Comparison of ENCODE assay signal across 16 mouse cellular contexts in the genomic region with DNA sequence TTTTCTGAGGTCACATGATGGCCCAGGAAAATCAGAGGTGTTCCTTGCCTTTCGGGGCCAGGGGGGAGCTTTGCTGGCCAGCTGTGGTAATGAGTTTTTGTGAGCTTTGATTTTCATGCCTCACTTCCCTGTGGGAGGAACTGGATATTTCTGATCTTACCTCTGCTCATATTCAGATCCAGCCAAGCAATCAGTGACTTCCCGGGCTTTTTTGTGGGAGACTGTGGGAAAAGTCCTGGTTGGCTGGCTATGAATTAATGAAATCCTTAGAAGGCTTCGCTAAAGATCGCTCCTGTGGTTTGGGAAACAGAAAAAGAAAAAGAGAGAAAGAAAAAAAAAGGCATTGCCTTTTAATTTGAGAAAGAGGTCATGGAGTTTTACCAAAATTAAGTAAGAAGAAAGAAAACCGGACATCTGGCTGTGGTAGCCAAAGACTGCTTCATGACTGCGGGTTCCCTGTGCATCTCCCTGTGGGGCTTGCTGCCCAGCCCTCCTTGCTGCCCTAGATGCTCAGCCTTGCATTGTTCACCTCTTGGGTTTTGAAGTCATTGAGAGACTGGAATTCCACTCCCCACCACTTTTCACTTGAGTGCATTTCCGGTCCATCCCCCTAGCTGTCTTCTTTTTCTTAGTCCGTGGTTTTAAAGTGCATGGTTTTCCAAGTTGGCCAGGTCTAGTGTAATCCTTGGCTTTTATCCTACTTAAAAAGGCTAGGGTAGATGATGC. TPM values are rescaled to one million over a fixed set of nuclear protein-coding genes. Genes with fewer than 3 reads are reported as not detected.
DNase-seq lines count a peak whose midpoint lies in the region; ATAC-seq lines count a peak whose summit lies in the region.
"Had no signal": no experiment of that assay in that cellular context is flagged by ENCODE, and none has a peak within 500 bp of the region (broad histone marks: within the 10 kb centered on the region; RNA-seq: fewer than 3 reads in every experiment).

No protein-coding gene starts in this region.

- H3K27ac ChIP-seq in forebrain, embryonic 12.5 days: 0 out of 2 replicates have a peak overlapping the region, but pooled peaks have one; percentile 2
- H3K27ac ChIP-seq in forebrain, embryonic 13.5 days: no peak overlapping the region
- H3K27ac ChIP-seq in midbrain, embryonic 10.5 days (replicated peaks): peak overlapping the region; percentile 88
- H3K27ac ChIP-seq in midbrain, embryonic 14.5 days (replicated peaks; ENCODE audit: low read depth, low read length): no peak overlapping the region
- H3K27ac ChIP-seq in embryonic facial prominence, embryonic 10.5 days (replicated peaks): peak overlapping the region; percentile 68
- H3K27ac ChIP-seq in limb, embryonic 15.5 days: peak overlapping the region; percentile 54

- H3K4me3 ChIP-seq in forebrain, embryonic 12.5 days (replicated peaks): no peak overlapping the region
- H3K4me3 ChIP-seq in forebrain, embryonic 13.5 days: no peak overlapping the region
- H3K4me3 ChIP-seq in midbrain, embryonic 10.5 days: no peak overlapping the region
- no peak overlapping the region for H3K4me3 ChIP-seq in midbrain, embryonic 14.5 days (replicated peaks; ENCODE audit: low read depth, low read length)
- no peak overlapping the region; the same call in 1 of the 2 replicates for H3K4me3 ChIP-seq in embryonic facial prominence, embryonic 10.5 days
- H3K4me3 ChIP-seq in limb, embryonic 15.5 days: no peak overlapping the region
- H3K4me3 ChIP-seq: erythroblast, embryonic 14.5 days had no signal

- H3K27me3 ChIP-seq in forebrain, embryonic 12.5 days: 0 out of 2 replicates have a peak, but pooled peaks cover 4% of the 10 kb centered on the region
- peaks cover 9% of the 10 kb centered on the region for H3K27me3 ChIP-seq in forebrain, embryonic 13.5 days
- peaks cover 51% of the 10 kb centered on the region for H3K27me3 ChIP-seq in midbrain, embryonic 10.5 days (ENCODE audit: low read depth, poor library complexity, severe bottlenecking)
- H3K27me3 ChIP-seq in midbrain, embryonic 14.5 days (ENCODE audit: control insufficient read depth, insufficient read depth, low read length): peaks cover 14% of the 10 kb centered on the region
- no peaks in the 10 kb centered on the region for H3K27me3 ChIP-seq in embryonic facial prominence, embryonic 10.5 days (replicated peaks; ENCODE audit: low read depth, poor library complexity, severe bottlenecking)
- no peaks in the 10 kb centered on the region for H3K27me3 ChIP-seq in limb, embryonic 15.5 days

- peak; percentile 30 for DNase-seq in midbrain, embryonic 10.5 days (ENCODE audit: low spot score)
- DNase-seq in midbrain, embryonic 14.5 days: no peak
- DNase-seq in embryonic facial prominence, embryonic 10.5 days (ENCODE audit: low spot score): no peak
- no peak for DNase-seq in spleen, postnatal 36 days (ENCODE audit: low spot score in 2 of 2)
- DNase-seq: cerebellum, adult 11 months; heart, adult 11 months; liver; lung, adult 2 months had no signal

- H3K9me3 ChIP-seq in forebrain, embryonic 12.5 days: no peaks in the 10 kb centered on the region
- no peaks in the 10 kb centered on the region; the same call in 1 of the 2 replicates for H3K9me3 ChIP-seq in forebrain, embryonic 13.5 days (replicated peaks)
- no peaks in the 10 kb centered on the region for H3K9me3 ChIP-seq in midbrain, embryonic 10.5 days (replicated peaks)
- H3K9me3 ChIP-seq in midbrain, embryonic 14.5 days (ENCODE audit: control insufficient read depth, low read length): no peaks in the 10 kb centered on the region
- no peaks in the 10 kb centered on the region for H3K9me3 ChIP-seq in embryonic facial prominence, embryonic 10.5 days
- no peaks in the 10 kb centered on the region for H3K9me3 ChIP-seq in limb, embryonic 15.5 days
- H3K9me3 ChIP-seq: G1E had no signal

- H3K9ac ChIP-seq in forebrain, embryonic 12.5 days: no peak overlapping the region
- no peak overlapping the region for H3K9ac ChIP-seq in forebrain, embryonic 13.5 days
- no peak overlapping the region for H3K9ac ChIP-seq in midbrain, embryonic 14.5 days (replicated peaks; ENCODE audit: low read length)
- H3K9ac ChIP-seq in limb, embryonic 15.5 days: no peak overlapping the region

- no peaks in the 10 kb centered on the region for H3K36me3 ChIP-seq in forebrain, embryonic 12.5 days (replicated peaks)
- H3K36me3 ChIP-seq in forebrain, embryonic 13.5 days (ENCODE audit: poor library complexity, severe bottlenecking): no peaks in the 10 kb centered on the region
- no peaks in the 10 kb centered on the region for H3K36me3 ChIP-seq in midbrain, embryonic 10.5 days
- no peaks in the 10 kb centered on the region for H3K36me3 ChIP-seq in midbrain, embryonic 14.5 days (ENCODE audit: control insufficient read depth, insufficient read depth, low read length)
- peaks cover 5% of the 10 kb centered on the region; the same call in 1 of the 2 replicates for H3K36me3 ChIP-seq in embryonic facial prominence, embryonic 10.5 days (replicated peaks)
- H3K36me3 ChIP-seq in limb, embryonic 15.5 days: no peaks in the 10 kb centered on the region
- H3K36me3 ChIP-seq: G1E had no signal

- ATAC-seq in forebrain, embryonic 12.5 days (ENCODE audit: low FRiP score): no peak
- no peak for ATAC-seq in forebrain, embryonic 13.5 days
- no peak for ATAC-seq in midbrain, embryonic 14.5 days (ENCODE audit: low FRiP score, low TSS enrichment)
- no peak for ATAC-seq in limb, embryonic 15.5 days (ENCODE audit: insufficient number of reproducible peaks, low FRiP score, low TSS enrichment, low read depth)
- ATAC-seq in frontal cortex, adult (ENCODE audit: low TSS enrichment): no peak
- ATAC-seq: inflammation-experienced regulatory T-cells, adult 6 months had no signal

- no peak overlapping the region for H3K4me2 ChIP-seq in forebrain, embryonic 12.5 days
- no peak overlapping the region for H3K4me2 ChIP-seq in forebrain, embryonic 13.5 days
- H3K4me2 ChIP-seq in midbrain, embryonic 14.5 days (ENCODE audit: low read length): no peak overlapping the region
- no peak overlapping the region for H3K4me2 ChIP-seq in limb, embryonic 15.5 days

- peaks cover 64% of the 10 kb centered on the region for H3K4me1 ChIP-seq in forebrain, embryonic 12.5 days
- H3K4me1 ChIP-seq in forebrain, embryonic 13.5 days: peaks cover 54% of the 10 kb centered on the region
- peaks cover 99% of the 10 kb centered on the region for H3K4me1 ChIP-seq in midbrain, embryonic 10.5 days
- peaks cover 30% of the 10 kb centered on the region for H3K4me1 ChIP-seq in midbrain, embryonic 14.5 days (ENCODE audit: control insufficient read depth, insufficient read depth, low read length)
- peaks cover 100% of the 10 kb centered on the region for H3K4me1 ChIP-seq in embryonic facial prominence, embryonic 10.5 days
- peaks cover 83% of the 10 kb centered on the region for H3K4me1 ChIP-seq in limb, embryonic 15.5 days

- WGBS in forebrain, embryonic 12.5 days: 11% methylated on average over 8 of the region's 8 CpGs
- 12% methylated on average over 8 of the region's 8 CpGs for WGBS in forebrain, embryonic 13.5 days
- WGBS in midbrain, embryonic 10.5 days: 19% methylated on average over 8 of the region's 8 CpGs
- WGBS in midbrain, embryonic 14.5 days: 12% methylated on average over 8 of the region's 8 CpGs
- 28% methylated on average over 8 of the region's 8 CpGs for WGBS in embryonic facial prominence, embryonic 10.5 days
- WGBS in limb, embryonic 15.5 days: 36% methylated on average over 8 of the region's 8 CpGs

RNA-seq across cellular contexts. Expression of a gene that starts 9.7 kb away (rescaled TPM):
- 5.1 and 5.4 TPM in 2 replicates for polyA plus RNA-seq in forebrain, embryonic 12.5 days (2016; fragmentation: Nextera tagmentation; extraction: Ambion mirVana)
- polyA plus RNA-seq in forebrain, embryonic 13.5 days (2015; fragmentation: Nextera tagmentation; extraction: Ambion mirVana): 1.9 and 2.3 TPM in 2 replicates
- polyA plus RNA-seq in midbrain, embryonic 10.5 days (2016; fragmentation: Nextera tagmentation; extraction: Ambion mirVana): 6.4 and 7.6 TPM in 2 replicates
- 2.9 and 3.0 TPM in 2 replicates for polyA plus RNA-seq in midbrain, embryonic 14.5 days (2014; fragmentation: Nextera tagmentation; extraction: Ambion mirVana)
- polyA plus RNA-seq in embryonic facial prominence, embryonic 10.5 days (2016; fragmentation: Nextera tagmentation; extraction: Ambion mirVana): 9.6 and 10.1 TPM in 2 replicates
- polyA plus RNA-seq in limb, embryonic 15.5 days (2015; fragmentation: Nextera tagmentation; extraction: Ambion mirVana): 4.7 and 5.7 TPM in 2 replicates
- polyA plus RNA-seq: G1E had no signal

RNA-seq across cellular contexts. Expression of a gene that starts 54.2 kb away (rescaled TPM):
- not detected in 2 replicates for polyA plus RNA-seq in forebrain, embryonic 12.5 days (2016; fragmentation: Nextera tagmentation; extraction: Ambion mirVana)
- polyA plus RNA-seq in forebrain, embryonic 13.5 days (2015; fragmentation: Nextera tagmentation; extraction: Ambion mirVana): not detected in 2 replicates
- polyA plus RNA-seq in midbrain, embryonic 10.5 days (2016; fragmentation: Nextera tagmentation; extraction: Ambion mirVana): 0.39 and 1.1 TPM in 2 replicates
- not detected in 2 replicates for polyA plus RNA-seq in midbrain, embryonic 14.5 days (2014; fragmentation: Nextera tagmentation; extraction: Ambion mirVana)
- 3.4 and 3.9 TPM in 2 replicates for polyA plus RNA-seq in embryonic facial prominence, embryonic 10.5 days (2016; fragmentation: Nextera tagmentation; extraction: Ambion mirVana)
- polyA plus RNA-seq in limb, embryonic 15.5 days (2015; fragmentation: Nextera tagmentation; extraction: Ambion mirVana): 0.24 TPM in 1 of 2 replicates, not detected in the other
- polyA plus RNA-seq: G1E; heart, postnatal 0 days; lung, adult 2 months had no signal

Comparison
In these comparisons a context has a peak if more than half of its experiments do, and no peak if none do; other contexts are left out.
1. H3K27ac ChIP-seq: peak in forebrain, embryonic 12.5 days (single experiment), midbrain, embryonic 10.5 days (single experiment), embryonic facial prominence, embryonic 10.5 days (single experiment) and limb, embryonic 15.5 days (single experiment); none in forebrain, embryonic 13.5 days (single experiment) and midbrain, embryonic 14.5 days (single experiment).